Comparison of ENCODE assay signal across 25 mouse cellular contexts in the genomic region with DNA sequence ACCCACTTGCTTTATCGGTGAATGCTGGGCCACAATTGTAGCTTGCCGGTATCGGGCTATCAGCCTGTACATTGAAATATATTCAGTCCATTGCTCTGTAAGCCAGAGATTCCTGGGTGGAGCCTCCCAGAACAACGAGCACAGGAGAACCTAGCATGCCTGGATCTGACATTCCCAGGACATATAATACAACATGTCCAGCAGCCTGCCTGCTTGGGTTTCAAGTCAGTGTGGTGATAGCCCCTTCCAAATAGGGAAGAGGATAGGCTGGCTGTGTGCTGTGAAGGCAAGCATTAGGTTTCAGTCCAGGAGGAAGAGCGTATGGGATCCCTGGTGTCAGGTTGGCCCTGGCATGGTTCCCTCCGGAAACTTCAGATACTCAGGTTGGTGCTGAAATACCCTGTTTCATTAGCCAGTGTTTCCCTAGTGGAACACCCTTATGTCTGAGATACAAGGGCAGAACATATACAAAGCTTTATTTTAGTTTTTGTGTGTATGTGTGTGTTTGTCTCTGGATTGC. TPM values are rescaled to one million over a fixed set of nuclear protein-coding genes. Genes with fewer than 3 reads are reported as not detected.
"Had no signal": no experiment of that assay in that cellular context is flagged by ENCODE, and none has a peak within 500 bp of the region (broad histone marks: within the 10 kb centered on the region; RNA-seq: fewer than 3 reads in every experiment).

No protein-coding gene starts in this region.

- DNase-seq: kidney, adult 2 months; kidney, postnatal 14 days; kidney, postnatal 4 days; liver; lung, adult 18-20 months; lung, postnatal 10 days; lung, postnatal 4 days; midbrain, embryonic 14.5 days; right cerebral cortex, adult 18-20 months; right cerebral cortex, postnatal 14 days; right cerebral cortex, postnatal 4 days; spleen, adult 18-20 months; thymus, postnatal 25 days had no signal

- H3K27ac ChIP-seq: kidney, embryonic 15.5 days; limb, embryonic 10.5 days; limb, embryonic 13.5 days; liver, embryonic 12.5 days; liver, embryonic 15.5 days; lung, embryonic 15.5 days; neural tube, embryonic 12.5 days; neural tube, embryonic 15.5 days; stomach, embryonic 15.5 days had no signal

- H3K4me2 ChIP-seq: kidney, embryonic 15.5 days; limb, embryonic 13.5 days; liver, embryonic 12.5 days; liver, embryonic 15.5 days; lung, embryonic 15.5 days; midbrain, embryonic 11.5 days; neural tube, embryonic 12.5 days; neural tube, embryonic 15.5 days; stomach, embryonic 15.5 days had no signal

- H3K4me3 ChIP-seq: kidney, embryonic 15.5 days; limb, embryonic 10.5 days; limb, embryonic 13.5 days; liver, embryonic 12.5 days; liver, embryonic 15.5 days; lung, embryonic 15.5 days; neural tube, embryonic 12.5 days; neural tube, embryonic 15.5 days; stomach, embryonic 15.5 days had no signal

- H3K9ac ChIP-seq: kidney, embryonic 15.5 days; limb, embryonic 13.5 days; liver, embryonic 12.5 days; liver, embryonic 15.5 days; lung, embryonic 15.5 days; neural tube, embryonic 12.5 days; neural tube, embryonic 15.5 days; stomach, embryonic 15.5 days had no signal

- H3K36me3 ChIP-seq: kidney, embryonic 15.5 days; limb, embryonic 10.5 days; limb, embryonic 13.5 days; liver, embryonic 12.5 days; liver, embryonic 15.5 days; lung, embryonic 15.5 days; neural tube, embryonic 12.5 days; neural tube, embryonic 15.5 days; stomach, embryonic 15.5 days had no signal

- H3K9me3 ChIP-seq: kidney, embryonic 15.5 days; limb, embryonic 10.5 days; limb, embryonic 13.5 days; liver, embryonic 12.5 days; liver, embryonic 15.5 days; lung, embryonic 15.5 days; neural tube, embryonic 12.5 days; neural tube, embryonic 15.5 days; stomach, embryonic 15.5 days had no signal

- H3K4me1 ChIP-seq: kidney, embryonic 15.5 days; limb, embryonic 10.5 days; limb, embryonic 13.5 days; liver, embryonic 12.5 days; liver, embryonic 15.5 days; lung, embryonic 15.5 days; neural tube, embryonic 12.5 days; neural tube, embryonic 15.5 days; stomach, embryonic 15.5 days had no signal

- ATAC-seq: liver, embryonic 12.5 days had no signal

- H3K27me3 ChIP-seq: kidney, embryonic 15.5 days; limb, embryonic 13.5 days; liver, embryonic 12.5 days; liver, embryonic 15.5 days; lung, embryonic 15.5 days; neural tube, embryonic 12.5 days; neural tube, embryonic 15.5 days; stomach, embryonic 15.5 days had no signal

RNA-seq across cellular contexts. Expression of a gene that starts 41.7 kb away (rescaled TPM):
- total RNA-seq: megakaryocyte progenitor cell, adult 5-6 weeks; megakaryocyte-erythroid progenitor cell, adult 5-6 weeks had no signal
